Mouse (Mus musculus): ENCODE data around the gene 1700001C02Rik.

DNA sequence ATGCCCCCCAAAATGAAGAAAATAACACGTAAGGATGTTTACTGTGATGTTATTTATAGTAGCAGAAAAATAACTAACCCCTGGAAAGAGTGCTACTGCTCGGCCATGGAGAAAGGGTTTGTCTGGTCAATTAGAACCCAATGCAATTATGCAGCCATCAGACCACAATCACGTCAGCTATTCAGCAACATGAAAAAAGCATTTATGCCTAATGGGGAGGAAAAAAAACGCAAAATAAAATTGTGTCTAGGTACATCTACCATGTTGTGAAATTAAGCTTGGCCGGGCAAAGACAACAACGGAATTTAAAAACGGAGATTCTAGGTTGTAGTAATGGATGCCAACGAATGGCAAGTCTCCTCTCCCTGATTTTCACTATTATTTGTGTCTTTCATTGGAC is 56.6 kb downstream of the 1700001C02Rik start:
- no peak for TF ChIP-seq CTCF (IDR thresholded peaks at IDR 0.05; ENCODE audit: extremely low read depth, insufficient read depth, low read length)
- TF ChIP-seq POLR2A (IDR thresholded peaks at IDR 0.05; ENCODE audit: extremely low read depth, insufficient read depth, low read length) = no peak

Data from cortical plate, adult 2 months (tissue).